Mouse (Mus musculus) R1 (cell line): Measurements from ENCODE around the gene Zfp11.

Source experiments
- DNase-seq: peaks from one replicate; pipeline ENCODE4 v3.0.0-alpha.2; 2018; ENCODE audit warnings: low read depth, low spot score

The Zfp11 gene

DNA sequence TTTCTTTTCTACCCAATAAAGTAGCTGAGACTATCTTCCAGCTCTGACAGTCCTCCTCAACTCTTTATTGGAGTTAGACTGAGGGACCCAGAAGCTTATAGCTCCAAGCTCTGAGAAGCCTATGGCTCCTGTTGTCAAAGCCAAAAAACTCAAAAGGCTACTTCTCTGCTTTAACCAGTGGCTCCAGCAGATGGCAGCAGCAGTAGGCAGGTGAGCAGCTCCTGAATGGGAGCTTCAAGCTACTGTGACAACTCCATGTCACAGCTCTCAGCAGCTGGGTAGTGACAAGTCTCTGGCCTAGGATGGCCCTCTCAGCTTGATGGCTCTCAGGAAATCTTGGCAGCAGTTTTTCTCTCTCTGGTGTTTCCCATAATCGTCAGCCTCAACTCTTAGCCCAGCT is 58.8 kb downstream of the Zfp11 start:
- peak; percentile 83 for DNase-seq

DNA sequence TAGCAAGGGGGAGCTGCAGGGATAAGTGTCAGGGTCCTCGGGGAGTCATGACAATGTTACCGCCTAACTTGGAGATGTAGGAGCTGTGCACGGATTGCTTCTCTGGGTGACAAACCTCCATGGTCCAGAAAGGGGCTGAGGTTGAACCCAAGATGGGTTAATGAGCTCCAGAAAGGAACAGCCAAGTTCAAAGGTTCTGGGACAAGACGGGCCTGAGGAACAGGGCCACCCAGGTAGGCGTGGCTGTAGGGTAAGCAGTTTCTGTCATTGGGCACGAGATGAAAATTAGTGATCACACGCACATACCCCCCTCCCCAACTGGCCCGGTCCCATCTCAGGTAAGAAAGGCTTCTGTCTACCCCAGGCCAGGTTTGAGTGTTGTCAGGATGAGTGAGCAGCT is 62.4 kb downstream of the Zfp11 start:
- no peak for DNase-seq
